Mouse (Mus musculus) forebrain, embryonic 14.5 days (tissue): ENCODE data around the gene Sowahd. TPM values are rescaled to one million over a fixed set of nuclear protein-coding genes. Genes with fewer than 3 reads are reported as not detected.

Source experiments
- polyA plus RNA-seq: library from polyadenylated mRNA; unstranded; fragments of >200 nt; fragmentation: Nextera tagmentation; extraction: Ambion mirVana; gene quantifications from 2 replicates; pipeline ENCODE4 v1.2.1, GENCODE M21; 2014

The Sowahd gene
- polyA plus RNA-seq, 1 experiment from 2014 or later, result not detected

Other genes with a start within 250 kb of the Sowahd start
- gene Ube2a, start 174.9 kb upstream of the Sowahd start, polyA plus RNA-seq, result 130 and 144 TPM in 2 replicates
- gene C330007P06Rik, start 174.7 kb upstream of the Sowahd start, polyA plus RNA-seq, result 23.9 and 24.5 TPM in 2 replicates
- gene Nkrf, start 145.9 kb upstream of the Sowahd start, polyA plus RNA-seq, result 13.1 and 16.3 TPM in 2 replicates
- gene Sept6, start 57.1 kb upstream of the Sowahd start, polyA plus RNA-seq, result 49.3 and 60.5 TPM in 2 replicates
- 316 and 433 TPM in 2 replicates for gene Rpl39, start 36.6 kb downstream of the Sowahd start, polyA plus RNA-seq
- gene Upf3b, start 61.5 kb downstream of the Sowahd start, polyA plus RNA-seq, result 20.2 and 20.7 TPM in 2 replicates
- gene Nkap, start 78.0 kb downstream of the Sowahd start, polyA plus RNA-seq, result 13.6 and 17.1 TPM in 2 replicates
- 0.36 TPM in 1 of 2 replicates, not detected in the other for gene Akap14, start 120.0 kb downstream of the Sowahd start, polyA plus RNA-seq
- gene Ndufa1, start 142.3 kb downstream of the Sowahd start, polyA plus RNA-seq, result 485 and 642 TPM in 2 replicates
- gene Rnf113a1, start 142.4 kb downstream of the Sowahd start, polyA plus RNA-seq, result 13.9 and 15.3 TPM in 2 replicates
- not detected in 2 replicates for gene Gm9, start 162.2 kb downstream of the Sowahd start, polyA plus RNA-seq
- gene Rhox1, start 173.4 kb downstream of the Sowahd start, polyA plus RNA-seq, result not detected in 2 replicates
- not detected in 2 replicates for gene Rhox2a, start 196.1 kb downstream of the Sowahd start, polyA plus RNA-seq
- not detected in 2 replicates for gene Rhox3a, start 201.1 kb downstream of the Sowahd start, polyA plus RNA-seq
- gene Rhox4a, start 216.5 kb downstream of the Sowahd start, polyA plus RNA-seq, result not detected in 2 replicates